Comparison of ENCODE assay signal across 10 mouse cellular contexts in genomic region chr6:126167731-126168130, GRCm38 (mm10). TPM values are rescaled to one million over a fixed set of nuclear protein-coding genes. Genes with fewer than 3 reads are reported as not detected.
A peak's percentile ranks its signal among the peaks of the same experiment; 100 is the strongest.
DNase-seq lines count a peak whose midpoint lies in the region; ATAC-seq lines count a peak whose summit lies in the region.
"Had no signal": no experiment of that assay in that cellular context is flagged by ENCODE, and none has a peak within 500 bp of the region (broad histone marks: within the 10 kb centered on the region; RNA-seq: fewer than 3 reads in every experiment).

No protein-coding gene starts in this region.

- DNase-seq in heart, adult 11 months = peak; percentile 92
- peak; percentile 33 for DNase-seq in ovary, postnatal 14 days (ENCODE audit: low spot score)
- DNase-seq in ovary, adult 18-20 months (ENCODE audit: low spot score) = no peak
- DNase-seq in mesoderm, embryonic 11.5 days (ENCODE audit: low read depth, low spot score) = peak; percentile 66
- no peak for DNase-seq in urinary bladder, postnatal 10 days (ENCODE audit: low spot score)
- no peak for DNase-seq in gastrocnemius, adult 8-10 months (ENCODE audit: low spot score in 2 of 2)

- no peaks in the 10 kb centered on the region for H3K9me3 ChIP-seq in heart, embryonic 11.5 days (replicated peaks; ENCODE audit: control insufficient read depth, low read length)
- no peaks in the 10 kb centered on the region for H3K9me3 ChIP-seq in heart, embryonic 13.5 days
- H3K9me3 ChIP-seq: midbrain, embryonic 12.5 days had no signal

- peaks cover 14% of the 10 kb centered on the region for H3K4me1 ChIP-seq in heart, embryonic 11.5 days (ENCODE audit: control insufficient read depth, insufficient read depth, low read length)
- H3K4me1 ChIP-seq in heart, embryonic 13.5 days = peaks cover 48% of the 10 kb centered on the region

- H3K4me2 ChIP-seq in heart, embryonic 11.5 days = no peak overlapping the region; the same call in 1 of the 2 replicates
- no peak overlapping the region for H3K4me2 ChIP-seq in heart, embryonic 13.5 days

- WGBS in heart, embryonic 11.5 days (ENCODE audit: insufficient replicate concordance) = 12% methylated on average over 3 of the region's 3 CpGs
- 11% methylated on average over 3 of the region's 3 CpGs for WGBS in heart, embryonic 13.5 days

- H3K36me3 ChIP-seq in heart, embryonic 11.5 days (ENCODE audit: control insufficient read depth, insufficient read depth, low read length) = no peaks in the 10 kb centered on the region
- H3K36me3 ChIP-seq in heart, embryonic 13.5 days = no peaks in the 10 kb centered on the region
- H3K36me3 ChIP-seq: midbrain, embryonic 12.5 days had no signal

- H3K27me3 ChIP-seq in heart, embryonic 11.5 days (ENCODE audit: control insufficient read depth, insufficient read depth, low read length) = peaks cover 15% of the 10 kb centered on the region
- peaks cover 33% of the 10 kb centered on the region for H3K27me3 ChIP-seq in heart, embryonic 13.5 days (replicated peaks)

- H3K27ac ChIP-seq in heart, embryonic 11.5 days (ENCODE audit: low read depth, low read length) = no peak overlapping the region
- H3K27ac ChIP-seq in heart, embryonic 13.5 days (replicated peaks) = 0 out of 2 replicates have a peak overlapping the region, but pooled peaks have one; percentile 21
- H3K27ac ChIP-seq: midbrain, embryonic 12.5 days had no signal

- no peak overlapping the region for H3K4me3 ChIP-seq in heart, embryonic 11.5 days (ENCODE audit: low read depth, low read length)
- no peak overlapping the region for H3K4me3 ChIP-seq in heart, embryonic 13.5 days

- no peak for ATAC-seq in heart, embryonic 11.5 days (replicated peaks; ENCODE audit: insufficient number of reproducible peaks, low FRiP score, low TSS enrichment)
- ATAC-seq in heart, embryonic 13.5 days (ENCODE audit: extremely low read depth, insufficient number of reproducible peaks, low FRiP score, low TSS enrichment) = no peak

- H3K9ac ChIP-seq in heart, embryonic 11.5 days (ENCODE audit: low read depth, low read length) = no peak overlapping the region
- H3K9ac ChIP-seq in heart, embryonic 13.5 days = no peak overlapping the region
- H3K9ac ChIP-seq: midbrain, embryonic 12.5 days had no signal

RNA-seq across cellular contexts. Expression of gene Ntf3, which starts 1.0 kb away (rescaled TPM):
- 8.6 and 8.8 TPM in 2 replicates for polyA plus RNA-seq in heart, embryonic 11.5 days (2014; fragmentation: Nextera tagmentation; extraction: Ambion mirVana)
- polyA plus RNA-seq in heart, embryonic 13.5 days (2015; fragmentation: Nextera tagmentation; extraction: Ambion mirVana) = 7.4 and 8.9 TPM in 2 replicates
- 1 to 10 TPM; 1.6 to 2.6 (median 1.6) TPM for total RNA-seq in gastrocnemius, adult 8-10 months (2022)
- total RNA-seq: hematopoietic stem cell, adult 5-6 weeks had no signal

Comparison
In these comparisons a context has a peak if more than half of its experiments do, and no peak if none do; other contexts are left out.
1. DNase-seq: peak in heart, adult 11 months (single experiment), ovary, postnatal 14 days (single experiment) and mesoderm, embryonic 11.5 days (single experiment); none in ovary, adult 18-20 months (single experiment), urinary bladder, postnatal 10 days (single experiment) and gastrocnemius, adult 8-10 months (0 of 2).